Mouse (Mus musculus): Measurements from ENCODE around the gene Veph1. TPM values are rescaled to one million over a fixed set of nuclear protein-coding genes. Genes with fewer than 3 reads are reported as not detected.

Veph1 gene
- total RNA-seq, 2 experiments from 2014 or later = 0.09 TPM; not detected in 1

GRCm38 (mm10) chr3:66007632-66008401 lies 288.8 kb downstream of the Veph1 start:
- no peak for DNase-seq

GRCm38 (mm10) chr3:66004989-66005388 lies 291.6 kb downstream of the Veph1 start:
- DNase-seq = no peak

- DNase-seq = no peak
Measured at GRCm38 (mm10) chr3:66004220-66004951, 292.3 kb downstream of the Veph1 start.

Other genes with a start within 250 kb of the Veph1 start
- 1 to 10 TPM in 1 of 2 experiments, under 1 TPM in 1; 0.99 to 1.5 TPM for gene Ptx3, start 76.9 kb downstream of the Veph1 start, total RNA-seq (2021)